Mouse (Mus musculus) limb, embryonic 10.5 days (tissue): ENCODE data around the gene Myt1. TPM values are rescaled to one million over a fixed set of nuclear protein-coding genes. Genes with fewer than 3 reads are reported as not detected.
A peak's percentile ranks its signal among the peaks of the same experiment; 100 is the strongest.
"Not testable (repeated sequence)": the region's sequence is repeated elsewhere in the genome, so short reads cannot be mapped to it uniquely, and the experiment has no call there.

ENCODE experiments used
- DNase-seq: peaks from one replicate; pipeline ENCODE4 v3.0.0-alpha.2; 2017; ENCODE audit warnings: low spot score
- H3K27ac ChIP-seq: fragments of 300-500 bp; sonication (generic); 2 replicates; pipeline ENCODE4 v1.5.1; 2016; ENCODE audit warnings: mild to moderate bottlenecking
- H3K27me3 ChIP-seq: fragments of 300-500 bp; sonication (generic); 2 replicates; pipeline ENCODE4 v1.6.1; 2016; ENCODE audit warnings: low read depth, mild to moderate bottlenecking; ENCODE audit not compliant: poor library complexity, severe bottlenecking
- H3K36me3 ChIP-seq: fragments of 300-500 bp; sonication (generic); 2 replicates; pipeline ENCODE4 v1.6.1; 2016; ENCODE audit warnings: mild to moderate bottlenecking, moderate library complexity
- H3K4me1 ChIP-seq: fragments of 300-500 bp; sonication (generic); 2 replicates; pipeline ENCODE4 v1.6.1; 2016
- H3K4me3 ChIP-seq: fragments of 300-500 bp; sonication (generic); 2 replicates; pipeline ENCODE4 v1.5.1; 2016; ENCODE audit warnings: mild to moderate bottlenecking, moderate library complexity
- H3K9me3 ChIP-seq: fragments of 300-500 bp; sonication (generic); replicated peaks from 2 replicates; pipeline ENCODE4 v1.6.1; 2016; ENCODE audit warnings: mild to moderate bottlenecking
- WGBS: fragments of 180-500 bp; shearing (Covaris S2); methylation state at CpG from one replicate; pipeline ENCODE4 v1.1.7; 2016; 5-methylcytosine and 5-hydroxymethylcytosine counted together
- polyA plus RNA-seq: library from polyadenylated mRNA; unstranded; fragments of >200 nt; fragmentation: Nextera tagmentation; extraction: Ambion mirVana; gene quantifications from 2 replicates; pipeline ENCODE4 v1.2.1, GENCODE M21; 2016

The Myt1 gene
- polyA plus RNA-seq, 1 experiment from 2014 or later = not detected

DNA sequence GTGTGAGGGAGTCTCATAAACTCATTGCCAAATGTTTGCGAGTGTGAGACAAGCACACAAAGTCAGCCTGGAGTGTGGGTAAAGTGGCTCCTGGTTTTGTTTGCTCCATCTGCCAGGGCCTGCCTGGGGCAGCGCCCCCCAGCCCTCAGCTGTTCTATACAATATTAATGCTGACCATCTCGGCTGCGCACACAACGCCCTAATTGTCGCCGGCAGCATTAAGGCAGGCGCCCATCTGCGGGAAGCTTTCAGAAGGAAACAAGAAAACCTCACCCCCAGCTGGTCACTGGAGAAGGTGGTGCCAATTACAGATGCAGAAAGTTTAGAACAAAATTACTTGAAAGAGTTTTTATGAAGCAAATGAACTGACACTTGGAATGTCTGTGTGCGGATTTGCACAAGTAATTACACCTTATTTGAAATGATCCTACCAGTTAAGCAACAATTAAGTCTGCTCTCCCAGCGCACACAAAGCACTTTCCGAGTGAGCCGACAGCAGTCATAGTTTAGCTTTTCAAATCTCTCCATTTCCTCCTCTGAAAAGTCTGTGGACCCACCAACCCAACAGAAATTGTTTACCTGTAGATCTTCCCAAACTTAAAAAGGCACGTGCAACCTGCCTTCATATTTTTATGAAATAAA lies 875 bp downstream of the Myt1 start:
- WGBS = 40% methylated on average over 14 of the region's 14 CpGs
- H3K27ac ChIP-seq = no peak overlapping the region
- H3K36me3 ChIP-seq = no peaks in the 10 kb centered on the region
- H3K9me3 ChIP-seq = no peaks in the 10 kb centered on the region
- peaks cover 10% of the 10 kb centered on the region; the same call in 1 of the 2 replicates for H3K4me1 ChIP-seq
- no peak for DNase-seq
- peaks cover 12% of the 10 kb centered on the region; the same call in 1 of the 2 replicates for H3K27me3 ChIP-seq
- H3K4me3 ChIP-seq = no peak overlapping the region

- peak; percentile 73 for DNase-seq
- peaks cover 12% of the 10 kb centered on the region; the same call in 1 of the 2 replicates for H3K27me3 ChIP-seq
- no peaks in the 10 kb centered on the region for H3K36me3 ChIP-seq
- peaks cover 10% of the 10 kb centered on the region; the same call in 1 of the 2 replicates for H3K4me1 ChIP-seq
- H3K27ac ChIP-seq = no peak overlapping the region
- 2% methylated on average over 10 of the region's 10 CpGs for WGBS
- H3K4me3 ChIP-seq = no peak overlapping the region
- H3K9me3 ChIP-seq = no peaks in the 10 kb centered on the region
These were observed 1.5 kb downstream of the Myt1 start for GRCm38 (mm10) chr2:181764600-181764999.

DNA sequence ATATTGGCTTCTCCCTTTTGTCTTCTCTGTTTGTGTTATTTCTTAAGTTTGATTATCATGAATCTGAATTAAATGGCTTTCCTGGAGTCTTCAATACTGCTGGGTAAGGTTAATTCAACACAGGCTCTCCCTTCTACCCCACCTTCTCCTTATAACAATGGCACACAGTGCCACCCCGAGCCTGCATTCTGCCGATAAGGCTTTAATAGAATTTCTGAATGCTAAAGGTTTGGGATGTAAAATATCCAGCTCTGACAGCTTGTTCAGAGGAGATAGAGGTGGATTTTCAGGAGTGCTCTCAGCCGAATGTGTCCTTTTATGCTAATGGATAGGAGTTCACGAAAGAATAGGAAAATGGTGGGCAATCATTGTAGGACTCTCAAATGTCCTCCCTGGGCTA lies 2.1 kb downstream of the Myt1 start:
- Histone ChIP-seq H3K36me3 (no peaks in the 10 kb centered on the region), H3K27me3 (peaks cover 12% of the 10 kb centered on the region; the same call in 1 of the 2 replicates), H3K9me3 (no peaks in the 10 kb centered on the region), H3K27ac (no peak overlapping the region), H3K4me3 (no peak overlapping the region), H3K4me1 (peaks cover 10% of the 10 kb centered on the region; the same call in 1 of the 2 replicates)
- DNase-seq = no peak
- WGBS = 84% methylated on average over 4 of the region's 4 CpGs

GRCm38 (mm10) chr2:181766672-181767557 lies 3.8 kb downstream of the Myt1 start:
- WGBS = 63% methylated on average over 14 of the region's 14 CpGs
- Histone ChIP-seq H3K9me3 (no peaks in the 10 kb centered on the region), H3K36me3 (no peaks in the 10 kb centered on the region), H3K27me3 (peaks cover 12% of the 10 kb centered on the region; the same call in 1 of the 2 replicates), H3K4me3 (no peak overlapping the region), H3K4me1 (peaks cover 10% of the 10 kb centered on the region; the same call in 1 of the 2 replicates), H3K27ac (no peak overlapping the region)
- DNase-seq = no peak

GRCm38 (mm10) chr2:181768451-181768850 lies 5.3 kb downstream of the Myt1 start:
- Histone ChIP-seq H3K4me1 (peaks cover 6% of the 10 kb centered on the region; the same call in 1 of the 2 replicates), H3K27ac (no peak overlapping the region), H3K36me3 (no peaks in the 10 kb centered on the region), H3K9me3 (no peaks in the 10 kb centered on the region), H3K27me3 (0 out of 2 replicates have a peak, but pooled peaks cover 5% of the 10 kb centered on the region), H3K4me3 (no peak overlapping the region)
- no peak for DNase-seq

GRCm38 (mm10) chr2:181769397-181769796 lies 6.3 kb downstream of the Myt1 start:
- Histone ChIP-seq H3K4me3 (no peak overlapping the region), H3K9me3 (no peaks in the 10 kb centered on the region), H3K27ac (no peak overlapping the region), H3K4me1 (no peaks in the 10 kb centered on the region), H3K27me3 (no peaks in the 10 kb centered on the region), H3K36me3 (no peaks in the 10 kb centered on the region)
- no peak for DNase-seq
- WGBS = 90% methylated on average over 2 of the region's 2 CpGs

DNA sequence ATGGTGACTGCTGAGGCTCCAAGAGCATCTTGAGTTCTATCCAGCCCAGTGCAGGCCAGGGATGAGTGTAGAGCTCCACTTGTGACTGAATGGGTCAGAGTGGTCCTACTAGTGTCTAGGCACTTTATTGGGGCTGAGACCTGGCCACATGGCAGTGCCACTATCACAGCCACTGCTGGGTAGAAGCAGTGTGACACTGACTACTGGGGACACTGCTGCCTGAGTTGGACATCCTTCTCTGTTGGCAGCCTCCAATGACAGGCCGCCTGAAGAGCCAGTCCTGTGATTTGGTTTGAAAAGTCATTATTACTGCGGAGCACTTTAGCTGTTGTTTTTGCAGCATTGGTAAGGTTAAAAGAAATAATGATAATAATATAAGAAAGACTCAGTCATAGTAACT lies 10.1 kb downstream of the Myt1 start:
- 73% methylated on average over 2 of the region's 2 CpGs for WGBS
- Histone ChIP-seq H3K4me1 (no peaks in the 10 kb centered on the region), H3K27me3 (no peaks in the 10 kb centered on the region), H3K27ac (no peak overlapping the region), H3K9me3 (no peaks in the 10 kb centered on the region), H3K36me3 (no peaks in the 10 kb centered on the region), H3K4me3 (no peak overlapping the region)
- DNase-seq = no peak

DNA sequence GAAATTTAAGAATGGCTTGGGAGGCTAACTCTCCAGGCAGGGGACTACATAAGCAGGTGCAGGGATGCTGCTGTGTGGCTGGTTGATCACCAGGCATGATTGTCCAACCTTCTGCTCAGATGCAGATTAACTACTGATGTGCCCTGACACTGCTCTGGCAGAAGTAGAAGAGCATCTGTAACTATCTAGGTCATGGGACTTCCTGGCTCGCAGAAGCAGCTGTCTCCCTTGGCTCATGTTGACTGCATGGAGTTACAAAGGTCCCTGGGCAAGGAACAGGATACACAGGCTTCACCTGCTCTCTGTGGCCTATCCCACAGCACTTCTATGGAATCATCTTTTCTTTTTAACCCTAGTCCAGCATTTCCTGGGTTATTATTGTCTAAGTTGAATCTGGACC lies 12.7 kb downstream of the Myt1 start:
- no peaks in the 10 kb centered on the region for H3K27me3 ChIP-seq
- H3K36me3 ChIP-seq = no peaks in the 10 kb centered on the region
- DNase-seq = no peak
- no peak overlapping the region for H3K27ac ChIP-seq
- 66% methylated on average over 1 of the region's 1 CpGs for WGBS
- H3K4me1 ChIP-seq = no peaks in the 10 kb centered on the region
- no peaks in the 10 kb centered on the region for H3K9me3 ChIP-seq
- H3K4me3 ChIP-seq = no peak overlapping the region

- WGBS = 57% methylated on average over 2 of the region's 2 CpGs
- H3K9me3 ChIP-seq = no peaks in the 10 kb centered on the region
- H3K4me1 ChIP-seq = no peaks in the 10 kb centered on the region
- H3K27me3 ChIP-seq = no peaks in the 10 kb centered on the region
- no peak overlapping the region for H3K27ac ChIP-seq
- H3K36me3 ChIP-seq = no peaks in the 10 kb centered on the region
- no peak overlapping the region for H3K4me3 ChIP-seq
- DNase-seq = no peak
These were observed 14.6 kb downstream of the Myt1 start for GRCm38 (mm10) chr2:181777715-181778114.

GRCm38 (mm10) chr2:181781421-181781820 lies 18.3 kb downstream of the Myt1 start:
- H3K27ac ChIP-seq = no peak overlapping the region
- no peak overlapping the region for H3K4me3 ChIP-seq
- no peak for DNase-seq
- no peaks in the 10 kb centered on the region for H3K36me3 ChIP-seq
- H3K4me1 ChIP-seq = no peaks in the 10 kb centered on the region
- H3K9me3 ChIP-seq = no peaks in the 10 kb centered on the region
- WGBS = 58% methylated on average over 1 of the region's 1 CpGs
- no peaks in the 10 kb centered on the region for H3K27me3 ChIP-seq

- Histone ChIP-seq H3K27ac (no peak overlapping the region), H3K4me3 (no peak overlapping the region), H3K4me1 (no peaks in the 10 kb centered on the region), H3K9me3 (no peaks in the 10 kb centered on the region), H3K36me3 (no peaks in the 10 kb centered on the region), H3K27me3 (no peaks in the 10 kb centered on the region)
- no peak for DNase-seq
- 79% methylated on average over 5 of the region's 5 CpGs for WGBS
These were observed 24.7 kb downstream of the Myt1 start for GRCm38 (mm10) chr2:181787852-181788251.

DNA sequence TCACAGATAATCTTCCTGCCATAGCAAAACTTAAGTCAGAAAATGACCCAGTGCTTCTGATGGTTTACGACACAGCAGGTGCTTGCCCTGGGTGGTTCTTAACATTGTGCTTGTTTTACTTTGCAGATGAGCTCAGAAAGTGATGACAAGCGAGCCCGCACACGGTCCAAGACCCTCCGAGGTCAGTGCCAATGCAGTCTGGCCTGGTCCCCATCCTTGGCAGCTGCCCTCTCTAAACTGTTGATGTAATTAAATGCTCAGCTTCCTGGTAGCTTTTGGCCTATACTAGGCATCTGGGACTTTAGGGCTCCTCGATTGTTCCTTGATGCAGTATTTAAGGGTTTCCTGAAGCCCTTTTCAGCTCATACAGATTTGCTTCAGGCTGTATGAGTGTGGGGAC lies 26.3 kb downstream of the Myt1 start:
- H3K4me1 ChIP-seq = no peaks in the 10 kb centered on the region
- no peak overlapping the region for H3K4me3 ChIP-seq
- no peaks in the 10 kb centered on the region for H3K9me3 ChIP-seq
- H3K36me3 ChIP-seq = no peaks in the 10 kb centered on the region
- H3K27ac ChIP-seq = no peak overlapping the region
- H3K27me3 ChIP-seq = no peaks in the 10 kb centered on the region
- no peak for DNase-seq
- WGBS = 83% methylated on average over 6 of the region's 6 CpGs

GRCm38 (mm10) chr2:181793186-181793585 lies 30.1 kb downstream of the Myt1 start:
- H3K4me1 ChIP-seq, DNase-seq, H3K36me3 ChIP-seq, H3K4me3 ChIP-seq, H3K27me3 ChIP-seq, H3K9me3 ChIP-seq, H3K27ac ChIP-seq: not testable (repeated sequence)
- 88% methylated on average over 8 of the region's 8 CpGs for WGBS
